Mouse (Mus musculus) adrenal gland, adult 8-10 months (tissue): ENCODE data around the gene Polr3h. TPM values are rescaled to one million over a fixed set of nuclear protein-coding genes. Genes with fewer than 3 reads are reported as not detected.
"Not testable (repeated sequence)": the region's sequence is repeated elsewhere in the genome, so short reads cannot be mapped to it uniquely, and the experiment has no call there.

Experiments used
- DNase-seq: peaks from one replicate; pipeline ENCODE4 v3.0.0; 2022
- total RNA-seq, 4 experiments: library from RNA; stranded (reverse); gene quantifications; 2 replicates each; pipeline ENCODE4 v1.2.4; 2022

Gene Polr3h
- 10 to 100 TPM; 27.5 to 39.2 (median 31.5) TPM for total RNA-seq

DNA sequence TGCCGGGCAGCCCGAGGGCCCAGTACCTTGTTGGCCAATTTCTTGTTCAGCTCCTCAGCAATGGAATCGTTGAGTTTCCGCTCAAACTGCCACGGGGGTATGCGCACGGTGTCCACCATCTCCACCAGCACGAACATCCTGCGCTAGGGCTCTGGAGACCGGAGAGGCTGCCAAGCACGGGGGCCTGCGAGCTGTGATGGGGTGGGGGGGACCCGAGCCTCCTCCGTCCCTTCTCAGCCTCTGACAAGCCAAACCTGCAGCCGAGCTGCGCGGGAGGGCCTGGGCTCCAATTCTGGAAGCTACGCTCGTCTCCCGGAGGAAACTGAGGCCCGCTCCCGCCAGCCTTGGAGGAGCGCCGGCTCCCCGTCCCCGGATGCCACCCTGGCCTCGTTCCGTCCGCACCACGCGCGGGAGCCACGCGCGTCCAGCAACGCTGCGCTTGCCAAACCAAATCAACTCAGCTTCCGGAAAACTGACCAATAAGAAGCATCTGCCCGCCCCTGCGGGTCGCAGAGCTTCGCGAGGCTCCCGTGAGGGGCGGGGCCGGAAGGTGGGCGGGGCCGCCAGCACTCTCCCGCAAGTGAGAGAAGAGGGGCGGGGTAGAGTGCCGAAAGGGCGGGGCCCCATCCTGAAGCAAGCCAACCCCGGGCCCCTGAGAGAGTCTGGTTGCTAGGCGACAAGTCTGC, at the start of gene Polr3h:
Polr3h (minus strand) TSS at position 481 of the 686 bp plus-strand sequence.
- peak; percentile 93 for DNase-seq

DNA sequence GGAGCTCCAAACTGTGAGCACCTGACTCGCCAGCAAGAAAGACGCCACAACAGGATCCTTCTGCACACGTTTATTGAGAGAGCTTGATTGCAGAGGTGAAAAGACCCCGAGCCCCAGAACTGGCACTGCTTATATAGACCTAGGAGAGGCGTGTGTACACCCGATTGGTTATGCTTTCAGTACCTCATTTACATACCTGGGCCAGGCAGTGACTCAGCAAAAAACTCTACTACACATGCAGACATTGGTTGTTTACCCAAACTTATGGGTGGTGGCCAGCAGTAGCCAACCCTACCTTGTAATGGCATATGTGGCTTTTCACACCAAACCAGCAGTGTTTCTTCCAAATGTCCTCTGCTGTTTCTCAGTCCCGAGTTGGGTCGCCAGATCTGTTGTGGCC, 49.1 kb upstream of the Polr3h start:
- DNase-seq = not testable (repeated sequence)

GRCm38 (mm10) chr15:81970498-81970897, 44.5 kb upstream of the Polr3h start:
- not testable (repeated sequence) for DNase-seq

GRCm38 (mm10) chr15:81969635-81970034, 43.6 kb upstream of the Polr3h start:
- not testable (repeated sequence) for DNase-seq

GRCm38 (mm10) chr15:81969173-81969572, 43.1 kb upstream of the Polr3h start:
- DNase-seq = no peak

DNA sequence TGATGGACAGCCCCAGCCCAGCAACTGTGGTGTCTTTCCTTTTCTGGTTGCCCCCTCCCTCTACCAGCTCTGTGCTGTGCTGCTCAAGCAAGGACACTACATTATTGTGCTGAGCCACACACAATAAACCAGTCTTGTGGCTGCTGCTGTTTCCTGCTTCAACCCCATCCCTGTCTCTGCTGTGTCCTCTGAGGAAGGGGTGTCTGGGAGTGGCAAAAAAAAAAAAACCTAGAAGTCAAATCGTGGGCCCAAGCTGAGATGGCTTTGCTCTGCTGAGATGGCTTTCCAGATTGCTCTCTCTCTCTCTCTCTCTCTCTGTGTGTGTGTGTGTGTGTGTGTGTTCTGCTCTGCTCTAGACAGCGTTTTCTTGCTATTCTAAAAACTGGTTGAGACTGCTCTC, 42.4 kb upstream of the Polr3h start:
- DNase-seq = no peak

DNA sequence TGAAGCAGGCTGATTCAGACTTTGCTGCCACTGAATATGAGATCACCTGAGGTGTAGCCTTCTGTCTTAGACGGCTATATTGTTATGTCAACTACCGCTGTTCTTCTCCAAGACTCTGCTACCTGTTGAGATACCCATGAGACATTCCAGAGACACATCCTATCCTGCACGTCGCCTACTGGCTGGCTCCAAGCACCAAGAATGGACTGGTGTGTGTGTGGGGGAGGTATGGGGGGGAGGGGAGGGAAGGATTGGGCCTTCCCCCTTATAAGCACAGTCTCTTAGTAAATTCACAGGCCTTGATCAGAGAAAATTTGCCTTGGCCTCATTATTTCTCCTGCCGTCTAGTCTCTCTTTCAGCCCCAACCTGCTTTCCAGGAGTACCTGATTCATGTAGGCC, 41.8 kb upstream of the Polr3h start:
- DNase-seq = no peak

DNA sequence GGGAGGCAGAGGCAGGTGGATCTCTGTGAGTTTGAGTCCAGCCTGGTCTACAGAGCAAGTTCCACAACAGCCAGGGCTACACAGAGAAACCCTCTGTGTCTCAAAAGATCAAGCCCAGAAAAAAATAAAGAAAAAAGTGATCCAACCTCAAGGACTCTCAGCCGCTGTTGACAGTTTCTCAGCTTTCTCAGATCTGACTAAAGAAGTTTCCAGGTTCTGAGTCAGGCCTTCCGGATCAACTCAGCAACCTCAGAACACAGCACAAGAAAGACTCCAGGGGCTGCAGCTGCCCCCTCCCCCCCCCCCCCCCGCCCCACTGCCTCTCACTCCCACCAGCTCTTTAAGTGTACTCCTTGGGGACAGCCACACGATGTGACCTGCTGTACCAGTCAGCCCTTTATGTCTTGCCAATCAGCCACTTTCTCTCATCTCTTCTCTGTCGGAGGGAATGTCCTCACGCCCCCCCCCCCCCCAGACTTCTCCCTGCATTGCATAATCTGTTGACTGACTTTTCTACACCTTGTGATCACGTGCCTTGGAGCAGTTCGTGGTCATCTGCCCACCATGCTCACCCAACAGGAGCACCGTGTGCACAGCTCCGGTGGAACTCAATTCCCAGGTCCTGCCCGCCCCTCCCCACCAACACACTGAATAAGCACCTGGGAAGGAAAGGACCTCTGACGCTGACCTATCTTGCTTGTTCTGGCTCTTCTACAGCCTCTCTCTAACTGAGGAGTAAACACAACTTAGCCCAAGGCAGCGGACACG, 40.2 kb upstream of the Polr3h start:
- DNase-seq = no peak

GRCm38 (mm10) chr15:81964980-81965545, 39.0 kb upstream of the Polr3h start:
- DNase-seq = no peak

GRCm38 (mm10) chr15:81964262-81964661, 38.2 kb upstream of the Polr3h start:
- no peak for DNase-seq

DNA sequence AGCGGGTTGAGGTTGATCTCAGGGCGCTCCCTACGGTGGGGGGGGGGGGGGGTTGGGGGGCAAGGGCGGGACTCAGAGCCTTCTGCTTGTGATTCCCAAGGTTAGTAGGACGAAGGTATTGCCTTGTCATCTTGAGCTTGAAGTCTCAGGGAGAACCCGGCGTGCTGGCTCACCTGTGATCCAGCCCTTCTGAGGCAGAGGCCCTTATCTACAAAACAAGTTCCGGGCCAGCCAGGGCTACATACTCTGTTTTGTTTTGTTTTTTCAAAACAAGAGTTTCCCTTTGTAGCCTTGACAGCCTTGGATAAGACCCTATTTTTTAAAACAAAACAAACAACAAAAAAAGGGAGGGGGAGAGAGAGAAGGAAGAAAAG, 35.0 kb upstream of the Polr3h start:
- no peak for DNase-seq

- DNase-seq = peak; percentile 98
Measured at GRCm38 (mm10) chr15:81960171-81961077, 34.4 kb upstream of the Polr3h start, which contains the start of gene Pmm1. TSS of gene Pmm1 (minus strand) at chr15:81960930.

- DNase-seq = no peak
Measured at GRCm38 (mm10) chr15:81958906-81959305, 32.9 kb upstream of the Polr3h start.

DNA sequence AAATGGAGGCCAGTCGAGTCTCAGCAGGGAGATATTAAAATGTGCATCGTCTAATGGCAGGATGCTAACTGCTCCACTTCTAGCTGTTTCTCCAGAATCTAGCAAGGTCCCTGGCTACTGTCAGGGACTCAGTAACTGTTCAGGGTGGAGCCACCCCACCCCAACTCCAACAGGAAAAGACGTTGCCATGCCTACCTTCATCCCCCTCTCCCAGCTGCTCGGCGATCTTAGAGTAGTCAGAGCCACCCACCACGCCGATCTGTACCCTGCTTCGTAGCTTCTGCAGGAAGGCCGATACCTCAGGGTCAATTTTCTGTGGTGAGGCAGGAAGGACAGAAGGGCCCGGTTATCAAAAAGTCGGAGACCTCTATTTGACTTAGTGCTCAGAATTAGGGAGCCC, 31.6 kb upstream of the Polr3h start:
- DNase-seq = no peak

GRCm38 (mm10) chr15:81956457-81956856, 30.4 kb upstream of the Polr3h start:
- DNase-seq = no peak

DNA sequence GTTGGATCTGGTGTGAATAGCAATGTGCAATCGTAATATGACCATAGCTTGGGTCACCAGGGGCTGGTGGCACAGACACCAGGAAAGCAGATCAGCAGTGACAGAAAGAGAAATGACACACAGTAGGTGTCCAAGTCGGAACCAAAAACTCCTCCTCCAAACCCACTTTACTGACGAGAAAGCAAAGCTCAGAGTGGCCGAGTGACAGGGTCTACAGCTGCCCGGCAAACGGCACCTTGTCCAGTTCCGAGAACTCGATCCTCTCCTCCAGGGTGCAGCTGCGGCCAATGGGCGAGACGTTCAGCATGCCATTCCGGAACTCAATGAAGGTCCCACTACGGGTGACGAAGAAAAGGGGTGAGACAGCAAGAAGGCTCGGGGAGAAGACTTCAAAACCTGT, 29.4 kb upstream of the Polr3h start:
- no peak for DNase-seq

- no peak for DNase-seq
Measured at GRCm38 (mm10) chr15:81954716-81955115, 28.7 kb upstream of the Polr3h start.

DNA sequence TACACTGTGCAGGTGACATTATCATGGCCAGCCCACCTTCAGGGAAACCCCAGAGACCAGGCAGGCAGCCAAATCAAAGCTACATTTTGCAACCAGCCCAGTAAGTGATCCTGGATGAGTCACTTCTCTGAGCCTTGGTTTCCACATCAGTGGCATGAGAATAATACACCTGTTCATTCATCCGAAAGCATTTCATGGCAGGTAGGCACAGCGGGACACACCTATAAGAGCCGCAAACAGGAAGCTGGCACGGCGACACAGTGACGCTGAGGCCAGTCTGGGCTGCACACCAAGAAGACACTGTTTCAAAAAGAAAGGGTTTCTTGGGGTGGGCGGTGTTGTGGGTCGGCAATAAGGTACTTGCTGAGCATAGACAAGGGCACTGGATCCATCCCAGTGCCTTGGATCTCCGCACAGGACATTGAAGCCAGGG, 28.1 kb upstream of the Polr3h start:
- no peak for DNase-seq

DNA sequence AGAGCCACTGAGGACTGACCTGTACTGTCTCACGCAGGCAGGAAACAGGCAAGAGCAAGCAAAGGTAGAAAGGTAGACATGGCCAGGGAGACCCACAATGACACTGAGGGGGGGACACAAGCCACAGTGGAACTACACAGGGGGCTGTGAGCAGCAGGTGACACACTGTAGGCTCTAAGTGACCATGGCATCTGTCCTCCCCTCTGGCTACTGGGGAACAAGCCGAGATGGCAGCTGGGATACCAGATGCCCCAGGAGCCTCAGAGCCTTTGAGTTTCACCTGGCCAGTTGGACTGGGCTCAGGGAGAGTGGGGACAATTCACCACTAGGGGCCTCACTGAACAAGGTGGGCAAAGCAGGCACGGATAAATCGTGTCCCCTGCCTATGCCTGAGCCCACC, 26.3 kb upstream of the Polr3h start:
- DNase-seq = no peak

DNA sequence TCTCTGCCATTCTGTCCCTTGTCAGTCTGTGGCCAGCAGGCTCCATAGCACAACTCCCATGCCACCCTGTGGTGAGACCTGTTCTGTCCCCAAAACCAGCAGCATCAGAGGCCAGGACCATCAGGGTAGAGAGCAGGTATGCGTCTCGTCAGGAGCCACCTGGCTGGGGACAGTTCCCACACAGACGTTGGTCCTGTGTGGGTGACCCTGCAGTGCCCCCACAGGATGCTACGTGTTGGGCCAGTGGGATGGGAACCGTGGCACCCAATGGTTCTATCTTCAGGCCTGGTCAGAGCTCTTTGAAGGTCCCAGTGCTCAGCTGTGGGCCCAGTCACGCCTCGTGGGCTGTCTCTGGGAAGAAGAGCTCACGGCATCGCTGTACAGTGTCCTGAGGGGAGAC, 25.1 kb upstream of the Polr3h start:
- DNase-seq = no peak

DNA sequence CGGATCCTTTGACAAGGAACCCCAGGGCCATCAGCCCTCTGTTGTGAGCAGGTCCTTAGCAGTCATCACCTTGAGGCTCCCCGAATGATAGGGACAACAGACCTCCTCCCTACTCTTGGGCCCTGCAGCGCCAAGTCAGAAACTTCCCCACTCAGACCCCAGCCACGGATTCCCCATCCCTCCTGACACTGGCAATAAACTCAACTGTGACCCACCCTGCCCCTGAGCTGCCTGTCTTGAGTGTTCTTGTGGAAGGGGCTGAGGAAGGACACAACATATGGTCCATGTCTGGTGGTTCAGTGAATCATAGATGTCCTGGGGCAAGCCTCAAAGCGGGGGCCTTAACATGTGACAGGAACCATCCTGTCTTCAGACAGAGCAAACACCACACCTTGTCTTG, 24.7 kb upstream of the Polr3h start:
- DNase-seq = no peak

- no peak for DNase-seq
Measured at GRCm38 (mm10) chr15:81949476-81950131, 23.6 kb upstream of the Polr3h start.
